In the genomic region with DNA sequence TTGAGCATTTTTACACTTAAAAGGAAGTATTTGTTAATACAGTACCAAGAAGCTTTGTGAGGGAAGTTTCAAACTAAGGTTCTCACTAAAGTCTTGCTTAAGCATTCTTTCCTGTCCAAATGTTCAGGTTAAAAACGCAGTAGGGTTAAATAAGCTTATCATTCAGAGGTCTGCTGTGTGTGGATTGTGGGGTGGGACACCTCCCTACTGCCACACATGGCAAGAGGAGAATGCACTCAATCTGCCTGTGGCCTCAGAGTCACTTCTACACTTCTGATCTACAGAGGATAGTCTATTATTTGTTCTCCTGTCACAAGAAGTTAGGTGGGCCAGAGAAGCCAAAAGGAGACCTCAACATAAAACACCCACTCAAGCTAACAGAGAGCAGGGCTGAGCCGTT, we compare ENCODE assay signal across 25 mouse cellular contexts. TPM values are rescaled to one million over a fixed set of nuclear protein-coding genes. Genes with fewer than 3 reads are reported as not detected.
DNase-seq lines count a peak whose midpoint lies in the region; ATAC-seq and TF ChIP-seq lines count a peak whose summit lies in the region.
"Had no signal": no experiment of that assay in that cellular context is flagged by ENCODE, and none has a peak within 500 bp of the region (broad histone marks: within the 10 kb centered on the region; RNA-seq: fewer than 3 reads in every experiment).

No protein-coding gene starts in this region.

- TF ChIP-seq POLR2A in spleen, adult 2 months (IDR thresholded peaks at IDR 0.05; ENCODE audit: low read depth, low read length) = no peak

- peak; percentile 8; the same call in 1 of the 2 replicates for ATAC-seq in granulocyte monocyte progenitor cell, adult 5-6 weeks (replicated peaks; ENCODE audit: poor library complexity, severe bottlenecking)
- ATAC-seq in liver, embryonic 15.5 days (ENCODE audit: insufficient read depth) = 0 out of 2 replicates have a peak, but pooled peaks have one; percentile 30
- ATAC-seq: forebrain, embryonic 15.5 days; intestine, embryonic 15.5 days had no signal

- H3K27me3 ChIP-seq in spleen, adult 2 months (ENCODE audit: control insufficient read depth, insufficient read depth, low read length) = no peaks in the 10 kb centered on the region
- no peaks in the 10 kb centered on the region for H3K27me3 ChIP-seq in liver, embryonic 15.5 days
- H3K27me3 ChIP-seq in midbrain, embryonic 10.5 days (ENCODE audit: low read depth, poor library complexity, severe bottlenecking) = no peaks in the 10 kb centered on the region
- H3K27me3 ChIP-seq in hindbrain, embryonic 10.5 days (ENCODE audit: insufficient read depth, poor library complexity, severe bottlenecking) = no peaks in the 10 kb centered on the region
- H3K27me3 ChIP-seq: forebrain, embryonic 15.5 days; hindbrain, embryonic 13.5 days; intestine, embryonic 15.5 days; limb, embryonic 13.5 days; lung, embryonic 15.5 days; neural tube, embryonic 13.5 days had no signal

- no peak overlapping the region for H3K4me3 ChIP-seq in spleen, adult 2 months (ENCODE audit: extremely low read depth, insufficient read depth, insufficient read length)
- H3K4me3 ChIP-seq in liver, embryonic 15.5 days (replicated peaks) = no peak overlapping the region
- H3K4me3 ChIP-seq in midbrain, embryonic 10.5 days = no peak overlapping the region
- H3K4me3 ChIP-seq in hindbrain, embryonic 10.5 days = no peak overlapping the region
- H3K4me3 ChIP-seq: erythroblast, embryonic 14.5 days; forebrain, embryonic 15.5 days; hindbrain, embryonic 13.5 days; intestine, embryonic 15.5 days; limb, embryonic 13.5 days; lung, embryonic 15.5 days; neural tube, embryonic 13.5 days had no signal

- peak overlapping the region; percentile 33; the same call in 1 of the 2 replicates for H3K9ac ChIP-seq in liver, embryonic 15.5 days
- H3K9ac ChIP-seq: forebrain, embryonic 15.5 days; hindbrain, embryonic 13.5 days; intestine, embryonic 15.5 days; limb, embryonic 13.5 days; lung, embryonic 15.5 days; neural tube, embryonic 13.5 days had no signal

- no peaks in the 10 kb centered on the region for H3K9me3 ChIP-seq in liver, embryonic 15.5 days (replicated peaks)
- H3K9me3 ChIP-seq in midbrain, embryonic 10.5 days (replicated peaks) = no peaks in the 10 kb centered on the region
- no peaks in the 10 kb centered on the region for H3K9me3 ChIP-seq in hindbrain, embryonic 10.5 days
- H3K9me3 ChIP-seq: forebrain, embryonic 15.5 days; hindbrain, embryonic 13.5 days; intestine, embryonic 15.5 days; limb, embryonic 13.5 days; lung, embryonic 15.5 days; neural tube, embryonic 13.5 days had no signal

- no peak for DNase-seq in spleen, adult 2 months (ENCODE audit: low read depth in 1 of 2, low spot score in 2 of 2)
- no peak for DNase-seq in spleen, adult 12 weeks (ENCODE audit: low spot score)
- DNase-seq in midbrain, embryonic 10.5 days (ENCODE audit: low spot score) = no peak
- no peak for DNase-seq in embryo, embryonic 10 days (ENCODE audit: low spot score)
- DNase-seq in hindbrain, embryonic 10.5 days (ENCODE audit: low spot score) = no peak
- no peak for DNase-seq in left cerebral cortex, postnatal 36 days (ENCODE audit: low spot score in 2 of 2)
- DNase-seq: adrenal gland, postnatal 14 days; cerebellum, adult 2 months; cerebellum, postnatal 36 days; gastrocnemius, postnatal 36 days; heart, postnatal 10 days; lung, postnatal 4 days; midbrain, embryonic 14.5 days; spleen, adult 18-20 months; thymus, postnatal 36 days had no signal

- peak overlapping the region; percentile 32; the same call in 1 of the 2 replicates for H3K27ac ChIP-seq in spleen, adult 2 months (ENCODE audit: insufficient read depth, low read length)
- H3K27ac ChIP-seq in liver, embryonic 15.5 days (replicated peaks) = peak overlapping the region; percentile 63
- H3K27ac ChIP-seq in midbrain, embryonic 10.5 days (replicated peaks) = no peak overlapping the region
- H3K27ac ChIP-seq in hindbrain, embryonic 10.5 days = no peak overlapping the region
- H3K27ac ChIP-seq: forebrain, embryonic 15.5 days; hindbrain, embryonic 13.5 days; intestine, embryonic 15.5 days; limb, embryonic 13.5 days; lung, embryonic 15.5 days; neural tube, embryonic 13.5 days had no signal

- WGBS in spleen, adult 2 months = 45% methylated on average over 2 of the region's 2 CpGs
- 36% methylated on average over 2 of the region's 2 CpGs for WGBS in liver, embryonic 15.5 days (ENCODE audit: insufficient replicate concordance)
- WGBS in midbrain, embryonic 10.5 days = 89% methylated on average over 2 of the region's 2 CpGs
- WGBS in hindbrain, embryonic 10.5 days = 84% methylated on average over 2 of the region's 2 CpGs

- intact Hi-C loops in left cerebral cortex, postnatal 36 days (cut with DNase I) = no loop called here

- H3K4me2 ChIP-seq in liver, embryonic 15.5 days = peak overlapping the region; percentile 35
- H3K4me2 ChIP-seq: forebrain, embryonic 15.5 days; heart, embryonic 11.5 days; hindbrain, embryonic 13.5 days; intestine, embryonic 15.5 days; limb, embryonic 13.5 days; lung, embryonic 15.5 days; neural tube, embryonic 13.5 days had no signal

- H3K4me1 ChIP-seq in spleen, adult 2 months (ENCODE audit: control insufficient read depth, insufficient read depth, insufficient read length) = peaks cover 10% of the 10 kb centered on the region
- peaks cover 74% of the 10 kb centered on the region for H3K4me1 ChIP-seq in liver, embryonic 15.5 days (replicated peaks)
- H3K4me1 ChIP-seq in midbrain, embryonic 10.5 days = no peaks in the 10 kb centered on the region
- H3K4me1 ChIP-seq in hindbrain, embryonic 10.5 days (replicated peaks) = peaks cover 7% of the 10 kb centered on the region

- H3K36me3 ChIP-seq in spleen, adult 2 months (ENCODE audit: control insufficient read depth, insufficient read depth, low read length) = no peaks in the 10 kb centered on the region; the same call in 1 of the 2 replicates
- peaks cover 25% of the 10 kb centered on the region for H3K36me3 ChIP-seq in liver, embryonic 15.5 days (replicated peaks)
- H3K36me3 ChIP-seq in midbrain, embryonic 10.5 days = no peaks in the 10 kb centered on the region
- no peaks in the 10 kb centered on the region for H3K36me3 ChIP-seq in hindbrain, embryonic 10.5 days
- H3K36me3 ChIP-seq: forebrain, embryonic 15.5 days; hindbrain, embryonic 13.5 days; intestine, embryonic 15.5 days; neural tube, embryonic 13.5 days had no signal

- TF ChIP-seq CTCF in spleen, adult 2 months (IDR thresholded peaks at IDR 0.05; ENCODE audit: extremely low read depth, insufficient read depth, insufficient read length, insufficient replicate concordance) = no peak

RNA-seq across cellular contexts. Expression of a gene that starts 20.4 kb away (rescaled TPM):
- polyA plus RNA-seq in spleen, adult 2 months (2012; rRNA removed) = 12.5 and 13.2 TPM in 2 replicates
- total RNA-seq in granulocyte monocyte progenitor cell, adult 5-6 weeks (2014; fragmentation: Nextera tagmentation) = 37.5 and 39.6 TPM in 2 replicates
- 75.2 and 76.0 TPM in 2 replicates for total RNA-seq in granulocyte monocyte progenitor cell, adult 5-6 weeks (2017)
- polyA plus RNA-seq in liver, embryonic 15.5 days (2015; fragmentation: Nextera tagmentation; extraction: Ambion mirVana) = 28.9 and 29.2 TPM in 2 replicates
- 26.7 and 32.1 TPM in 2 replicates for polyA plus RNA-seq in midbrain, embryonic 10.5 days (2016; fragmentation: Nextera tagmentation; extraction: Ambion mirVana)
- polyA plus RNA-seq in hindbrain, embryonic 10.5 days (2016; fragmentation: Nextera tagmentation; extraction: Ambion mirVana) = 24.3 and 27.3 TPM in 2 replicates
- 10 to 100 TPM; 25.2 to 31.7 TPM for total RNA-seq in left cerebral cortex, postnatal 36 days (2021)

RNA-seq across cellular contexts. Expression of a gene that starts 46.8 kb away (rescaled TPM):
- 11.4 and 13.3 TPM in 2 replicates for polyA plus RNA-seq in spleen, adult 2 months (2012; rRNA removed)
- 960 and 1,103 TPM in 2 replicates for total RNA-seq in granulocyte monocyte progenitor cell, adult 5-6 weeks (2014; fragmentation: Nextera tagmentation)
- 140 and 187 TPM in 2 replicates for total RNA-seq in granulocyte monocyte progenitor cell, adult 5-6 weeks (2017)
- polyA plus RNA-seq in liver, embryonic 15.5 days (2015; fragmentation: Nextera tagmentation; extraction: Ambion mirVana) = 368 and 453 TPM in 2 replicates
- 659 and 790 TPM in 2 replicates for polyA plus RNA-seq in midbrain, embryonic 10.5 days (2016; fragmentation: Nextera tagmentation; extraction: Ambion mirVana)
- polyA plus RNA-seq in hindbrain, embryonic 10.5 days (2016; fragmentation: Nextera tagmentation; extraction: Ambion mirVana) = 708 and 733 TPM in 2 replicates
- total RNA-seq in left cerebral cortex, postnatal 36 days (2021) = 10 to 100 TPM; 36.8 to 37.3 TPM

Comparison
In these comparisons a context has a peak if more than half of its experiments do, and no peak if none do; other contexts are left out.
1. H3K27ac ChIP-seq: peak in spleen, adult 2 months (single experiment) and liver, embryonic 15.5 days (single experiment); none in midbrain, embryonic 10.5 days (single experiment) and hindbrain, embryonic 10.5 days (single experiment).
2. RNA of a gene that starts 46.8 kb away (polyA plus RNA-seq): 659 to 790 TPM in midbrain, embryonic 10.5 days, 708 to 733 TPM in hindbrain, embryonic 10.5 days and 368 to 453 TPM in liver, embryonic 15.5 days; 11.4 to 13.3 TPM in spleen, adult 2 months; every median in the first group is over 10 times any median in the second.